Mouse (Mus musculus): ENCODE data around the gene St6galnac3. TPM values are rescaled to one million over a fixed set of nuclear protein-coding genes. Genes with fewer than 3 reads are reported as not detected.

Gene St6galnac3
- polyA plus RNA-seq, 1 experiment from 2014 or later = 41.4 TPM

DNA sequence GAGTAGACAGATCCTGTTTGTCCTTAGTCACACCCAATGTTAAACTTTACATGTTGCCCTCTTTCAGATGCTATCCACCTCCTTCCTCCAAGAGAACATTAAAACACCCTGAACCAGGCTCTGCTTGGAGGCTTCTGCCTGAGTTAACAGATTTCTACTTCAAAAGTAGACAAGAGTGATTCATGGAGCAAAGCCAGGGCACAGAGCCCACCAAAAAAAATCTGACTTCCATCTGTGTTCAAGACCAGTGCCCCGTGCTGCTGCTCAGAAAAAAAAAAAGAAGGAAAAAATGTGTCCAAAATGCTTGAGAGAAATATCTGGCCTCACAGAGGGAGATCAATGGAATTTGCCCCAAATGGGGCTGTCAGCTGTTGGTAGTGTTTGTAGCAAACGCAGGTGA is 186.6 kb downstream of the St6galnac3 start:
- DNase-seq (ENCODE audit: low spot score) (no peak), ATAC-seq (ENCODE audit: insufficient read depth, low FRiP score, low TSS enrichment) (no peak)
- WGBS = 62% methylated on average over 2 of the region's 2 CpGs
- Histone ChIP-seq H3K9ac (ENCODE audit: low read length) (no peak overlapping the region), H3K36me3 (ENCODE audit: control insufficient read depth, insufficient read depth, low read length) (no peaks in the 10 kb centered on the region), H3K27ac (ENCODE audit: low read depth, low read length) (no peak overlapping the region), H3K27me3 (ENCODE audit: control insufficient read depth, insufficient read depth, low read length) (no peaks in the 10 kb centered on the region), H3K9me3 (ENCODE audit: control insufficient read depth, low read length) (no peaks in the 10 kb centered on the region), H3K4me1 (ENCODE audit: control insufficient read depth, insufficient read depth, low read length) (no peaks in the 10 kb centered on the region), H3K4me2 (ENCODE audit: low read depth) (no peak overlapping the region), H3K4me3 (ENCODE audit: low read depth, low read length) (no peak overlapping the region)

DNA sequence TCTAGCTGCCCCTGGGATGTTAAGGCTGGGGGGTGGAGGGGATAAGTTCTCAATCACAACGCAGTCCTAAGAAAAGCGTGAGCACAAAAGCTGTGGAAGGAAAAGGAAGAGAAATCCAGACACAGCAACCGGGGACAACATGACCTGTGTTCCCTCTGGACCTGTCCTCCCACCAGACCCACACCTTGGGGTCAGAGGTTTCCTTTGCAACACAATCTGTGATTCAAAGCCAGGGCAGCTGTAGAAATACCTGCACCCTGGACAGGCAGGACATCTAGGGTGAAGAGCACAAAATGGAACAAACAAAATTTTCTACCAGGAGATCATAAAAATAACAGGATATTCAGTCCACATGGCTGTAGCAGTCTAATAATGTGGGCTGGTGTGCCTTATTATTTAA is 187.5 kb downstream of the St6galnac3 start:
- H3K4me1 ChIP-seq (ENCODE audit: control insufficient read depth, insufficient read depth, low read length) = no peaks in the 10 kb centered on the region
- no peak for DNase-seq (ENCODE audit: low spot score)
- H3K36me3 ChIP-seq (ENCODE audit: control insufficient read depth, insufficient read depth, low read length) = no peaks in the 10 kb centered on the region
- H3K9ac ChIP-seq (ENCODE audit: low read length) = no peak overlapping the region
- no peak overlapping the region for H3K27ac ChIP-seq (ENCODE audit: low read depth, low read length)
- no peak overlapping the region for H3K4me3 ChIP-seq (ENCODE audit: low read depth, low read length)
- no peak for ATAC-seq (ENCODE audit: insufficient read depth, low FRiP score, low TSS enrichment)
- 84% methylated on average over 3 of the region's 3 CpGs for WGBS
- H3K27me3 ChIP-seq (ENCODE audit: control insufficient read depth, insufficient read depth, low read length) = no peaks in the 10 kb centered on the region
- H3K4me2 ChIP-seq (ENCODE audit: low read depth) = no peak overlapping the region
- H3K9me3 ChIP-seq (ENCODE audit: control insufficient read depth, low read length) = no peaks in the 10 kb centered on the region

DNA sequence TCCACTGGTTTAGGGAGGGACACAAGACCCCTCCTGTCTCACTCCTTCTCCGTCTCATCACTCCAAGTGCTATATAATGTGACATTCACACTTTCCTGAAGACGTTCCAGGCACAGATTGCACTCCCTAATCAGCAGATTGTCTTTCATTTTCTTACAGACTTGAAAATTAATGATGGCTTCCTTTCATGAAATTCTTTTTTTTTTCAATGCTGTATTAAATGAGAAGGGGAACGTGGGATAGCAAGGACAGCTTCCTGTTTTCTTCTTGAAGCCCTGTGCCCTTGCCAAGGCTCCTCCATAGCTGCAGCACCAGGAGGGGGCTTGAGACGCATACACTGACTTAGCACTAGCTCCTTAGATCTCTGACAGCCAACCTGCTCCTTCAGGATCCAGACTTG is 188.7 kb downstream of the St6galnac3 start:
- H3K4me3 ChIP-seq (ENCODE audit: low read depth, low read length) = no peak overlapping the region
- H3K9ac ChIP-seq (ENCODE audit: low read length) = no peak overlapping the region
- no peak overlapping the region for H3K4me2 ChIP-seq (ENCODE audit: low read depth)
- H3K27me3 ChIP-seq (ENCODE audit: control insufficient read depth, insufficient read depth, low read length) = no peaks in the 10 kb centered on the region
- H3K27ac ChIP-seq (ENCODE audit: low read depth, low read length) = no peak overlapping the region
- DNase-seq (ENCODE audit: low spot score) (no peak), ATAC-seq (ENCODE audit: insufficient read depth, low FRiP score, low TSS enrichment) (no peak)
- no peaks in the 10 kb centered on the region for H3K36me3 ChIP-seq (ENCODE audit: control insufficient read depth, insufficient read depth, low read length)
- H3K9me3 ChIP-seq (ENCODE audit: control insufficient read depth, low read length) = no peaks in the 10 kb centered on the region
- 85% methylated on average over 4 of the region's 4 CpGs for WGBS
- no peaks in the 10 kb centered on the region for H3K4me1 ChIP-seq (ENCODE audit: control insufficient read depth, insufficient read depth, low read length)

DNA sequence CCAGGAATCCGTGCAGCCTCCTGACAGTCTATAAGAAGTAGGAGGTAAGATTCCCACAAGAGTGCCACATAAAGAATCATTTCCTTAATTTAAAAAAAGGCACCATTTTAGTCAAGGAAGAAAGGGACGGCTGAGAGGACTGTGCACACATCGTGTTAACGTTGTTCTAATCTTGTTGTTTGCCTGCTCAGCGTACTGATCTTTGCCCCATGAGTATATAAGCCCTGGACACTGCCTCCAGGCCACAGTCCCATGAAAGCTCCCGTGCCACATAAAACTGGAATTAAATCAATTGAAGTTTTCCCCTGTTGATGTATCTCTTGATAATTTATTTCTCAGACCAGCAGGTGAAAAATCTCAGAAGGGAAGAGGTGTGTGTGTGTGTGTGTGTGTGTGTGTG is 195.8 kb downstream of the St6galnac3 start:
- Histone ChIP-seq H3K9ac (ENCODE audit: low read length) (no peak overlapping the region), H3K9me3 (ENCODE audit: control insufficient read depth, low read length) (no peaks in the 10 kb centered on the region), H3K27ac (ENCODE audit: low read depth, low read length) (no peak overlapping the region), H3K4me3 (ENCODE audit: low read depth, low read length) (no peak overlapping the region), H3K27me3 (ENCODE audit: control insufficient read depth, insufficient read depth, low read length) (no peaks in the 10 kb centered on the region), H3K36me3 (ENCODE audit: control insufficient read depth, insufficient read depth, low read length) (no peaks in the 10 kb centered on the region), H3K4me2 (ENCODE audit: low read depth) (no peak overlapping the region), H3K4me1 (ENCODE audit: control insufficient read depth, insufficient read depth, low read length) (peaks cover 6% of the 10 kb centered on the region)
- 91% methylated on average over 6 of the region's 6 CpGs for WGBS
- DNase-seq (ENCODE audit: low spot score) = no peak
- no peak for ATAC-seq (ENCODE audit: insufficient read depth, low FRiP score, low TSS enrichment)

DNA sequence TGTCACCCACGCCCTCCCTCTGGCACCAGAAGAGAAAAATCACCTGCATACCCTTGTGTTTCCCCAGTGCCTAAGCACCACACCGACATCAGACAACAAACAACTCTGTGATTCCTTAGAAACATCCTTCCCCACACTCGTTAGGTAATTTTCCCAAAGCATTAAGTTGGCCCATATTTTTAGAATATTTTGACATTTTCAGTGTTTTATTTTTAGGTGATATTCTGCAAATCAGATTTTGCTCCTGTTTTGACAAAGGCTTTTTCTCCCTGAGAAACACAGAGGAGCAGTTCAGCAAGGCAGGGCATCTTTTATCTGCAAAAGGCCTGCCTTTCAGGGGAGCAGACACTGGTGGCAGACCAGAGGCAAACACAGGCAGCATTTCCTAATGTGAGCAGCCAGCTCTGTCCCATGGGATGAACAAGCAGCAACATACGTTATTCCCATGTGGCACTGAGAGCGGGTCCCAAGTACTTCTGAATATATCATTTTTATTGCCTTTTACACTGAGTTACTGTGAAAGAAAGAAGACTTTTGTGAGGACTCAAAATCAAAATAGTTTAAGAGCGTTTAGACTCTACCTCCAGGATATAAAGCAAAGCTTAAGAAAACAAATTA is 199.7 kb downstream of the St6galnac3 start:
- no peak overlapping the region for H3K4me3 ChIP-seq (ENCODE audit: low read depth, low read length)
- no peak for DNase-seq (ENCODE audit: low spot score)
- 65% methylated on average over 6 of the region's 6 CpGs for WGBS

DNA sequence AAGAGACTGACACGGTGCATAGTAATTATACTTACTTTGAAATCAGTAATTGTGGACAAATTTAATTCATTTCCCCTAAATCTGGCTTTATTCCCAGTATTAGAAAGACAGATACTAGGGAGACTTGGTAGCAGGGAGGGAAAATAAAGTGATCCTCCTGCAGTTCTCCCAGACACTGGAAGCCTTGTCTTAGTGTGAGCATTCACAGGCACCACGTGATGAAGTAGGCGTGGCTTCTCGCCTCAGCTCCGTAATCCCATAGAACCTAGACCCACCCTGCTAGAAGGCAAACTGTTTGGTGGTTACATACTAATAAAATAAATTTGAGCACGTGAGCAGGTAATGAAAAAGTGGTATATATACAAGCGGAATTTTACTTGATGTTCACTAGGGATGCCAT is 208.1 kb downstream of the St6galnac3 start:
- no peak for ATAC-seq (ENCODE audit: insufficient read depth, low FRiP score, low TSS enrichment)
- WGBS = 79% methylated on average over 7 of the region's 7 CpGs
- H3K9ac ChIP-seq (ENCODE audit: low read length) = no peak overlapping the region
- no peak for DNase-seq (ENCODE audit: low spot score)
- H3K27ac ChIP-seq (ENCODE audit: low read depth, low read length) = no peak overlapping the region
- no peak overlapping the region for H3K4me2 ChIP-seq (ENCODE audit: low read depth)
- H3K4me1 ChIP-seq (ENCODE audit: control insufficient read depth, insufficient read depth, low read length) = no peaks in the 10 kb centered on the region
- H3K27me3 ChIP-seq (ENCODE audit: control insufficient read depth, insufficient read depth, low read length) = no peaks in the 10 kb centered on the region
- H3K9me3 ChIP-seq (ENCODE audit: control insufficient read depth, low read length) = peaks cover 3% of the 10 kb centered on the region; the same call in 1 of the 2 replicates
- H3K36me3 ChIP-seq (ENCODE audit: control insufficient read depth, insufficient read depth, low read length) = no peaks in the 10 kb centered on the region
- no peak overlapping the region for H3K4me3 ChIP-seq (ENCODE audit: low read depth, low read length)

More for the DNA sequence above, 199.7 kb downstream of the St6galnac3 start:
- Histone ChIP-seq H3K4me2 (ENCODE audit: low read depth) (no peak overlapping the region), H3K9me3 (ENCODE audit: control insufficient read depth, low read length) (no peaks in the 10 kb centered on the region), H3K27me3 (ENCODE audit: control insufficient read depth, insufficient read depth, low read length) (no peaks in the 10 kb centered on the region), H3K36me3 (ENCODE audit: control insufficient read depth, insufficient read depth, low read length) (no peaks in the 10 kb centered on the region), H3K9ac (ENCODE audit: low read length) (no peak overlapping the region), H3K4me1 (ENCODE audit: control insufficient read depth, insufficient read depth, low read length) (peaks cover 6% of the 10 kb centered on the region), H3K27ac (ENCODE audit: low read depth, low read length) (no peak overlapping the region)
- no peak for ATAC-seq (ENCODE audit: insufficient read depth, low FRiP score, low TSS enrichment)

DNA sequence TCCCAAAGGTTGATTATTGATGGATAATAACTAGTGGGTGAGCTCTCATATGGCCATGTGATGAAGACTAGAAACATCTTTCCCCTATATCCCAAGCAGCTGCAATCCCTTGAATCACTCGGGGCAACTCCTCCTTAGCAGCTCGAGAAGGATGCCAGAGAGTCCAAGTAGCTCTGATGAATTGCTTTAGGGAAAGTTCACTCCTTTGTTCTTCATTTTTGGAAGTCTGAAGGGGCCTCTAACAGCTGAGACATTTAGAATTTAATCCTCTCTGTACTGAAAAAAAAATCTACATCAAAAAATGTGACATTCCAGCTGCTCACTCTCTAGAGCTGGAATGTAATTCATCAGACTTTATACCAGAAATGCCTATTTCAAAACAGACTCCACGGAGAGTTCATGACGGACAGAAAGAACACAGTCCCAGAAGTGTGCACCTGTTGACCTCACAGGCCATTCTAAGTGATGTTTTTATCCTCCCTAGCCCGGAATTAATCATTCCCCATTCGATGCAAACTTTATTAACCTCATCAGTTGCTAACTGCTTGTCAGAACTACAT is 211.4 kb downstream of the St6galnac3 start:
- Histone ChIP-seq H3K9ac (ENCODE audit: low read length) (no peak overlapping the region), H3K4me1 (ENCODE audit: control insufficient read depth, insufficient read depth, low read length) (no peaks in the 10 kb centered on the region), H3K27me3 (ENCODE audit: control insufficient read depth, insufficient read depth, low read length) (no peaks in the 10 kb centered on the region), H3K9me3 (ENCODE audit: control insufficient read depth, low read length) (0 out of 2 replicates have a peak, but pooled peaks cover 1% of the 10 kb centered on the region), H3K4me3 (ENCODE audit: low read depth, low read length) (no peak overlapping the region), H3K36me3 (ENCODE audit: control insufficient read depth, insufficient read depth, low read length) (no peaks in the 10 kb centered on the region), H3K27ac (ENCODE audit: low read depth, low read length) (no peak overlapping the region), H3K4me2 (ENCODE audit: low read depth) (no peak overlapping the region)
- DNase-seq (ENCODE audit: low spot score) (no peak), ATAC-seq (ENCODE audit: insufficient read depth, low FRiP score, low TSS enrichment) (no peak)
- WGBS = 74% methylated on average over 6 of the region's 6 CpGs

DNA sequence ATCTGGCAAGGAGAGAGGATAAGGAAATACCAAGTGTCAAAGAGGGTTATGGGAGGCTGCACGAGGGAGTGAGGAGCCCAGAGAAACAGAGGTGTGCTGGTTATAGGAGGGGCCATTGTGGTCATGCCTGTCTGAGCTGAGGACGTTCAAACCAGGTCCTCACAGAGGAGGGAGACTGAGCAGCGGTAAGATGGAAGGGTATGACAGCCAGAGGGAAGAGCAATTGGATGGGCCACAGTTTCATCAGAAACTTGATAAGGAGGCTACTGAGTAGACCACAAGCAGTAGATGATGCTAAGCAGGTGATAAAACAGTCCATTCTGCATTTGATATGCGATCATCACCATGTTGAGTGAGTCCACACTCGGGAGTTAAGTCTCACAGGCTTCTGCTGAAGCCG is 212.4 kb downstream of the St6galnac3 start:
- DNase-seq (ENCODE audit: low spot score) = no peak
- H3K4me2 ChIP-seq (ENCODE audit: low read depth) = no peak overlapping the region
- no peaks in the 10 kb centered on the region for H3K4me1 ChIP-seq (ENCODE audit: control insufficient read depth, insufficient read depth, low read length)
- no peak overlapping the region for H3K9ac ChIP-seq (ENCODE audit: low read length)
- no peaks in the 10 kb centered on the region for H3K36me3 ChIP-seq (ENCODE audit: control insufficient read depth, insufficient read depth, low read length)
- no peak for ATAC-seq (ENCODE audit: insufficient read depth, low FRiP score, low TSS enrichment)
- 83% methylated on average over 6 of the region's 6 CpGs for WGBS
- H3K27ac ChIP-seq (ENCODE audit: low read depth, low read length) = no peak overlapping the region
- no peak overlapping the region for H3K4me3 ChIP-seq (ENCODE audit: low read depth, low read length)
- no peaks in the 10 kb centered on the region for H3K27me3 ChIP-seq (ENCODE audit: control insufficient read depth, insufficient read depth, low read length)
- H3K9me3 ChIP-seq (ENCODE audit: control insufficient read depth, low read length) = no peaks in the 10 kb centered on the region

DNA sequence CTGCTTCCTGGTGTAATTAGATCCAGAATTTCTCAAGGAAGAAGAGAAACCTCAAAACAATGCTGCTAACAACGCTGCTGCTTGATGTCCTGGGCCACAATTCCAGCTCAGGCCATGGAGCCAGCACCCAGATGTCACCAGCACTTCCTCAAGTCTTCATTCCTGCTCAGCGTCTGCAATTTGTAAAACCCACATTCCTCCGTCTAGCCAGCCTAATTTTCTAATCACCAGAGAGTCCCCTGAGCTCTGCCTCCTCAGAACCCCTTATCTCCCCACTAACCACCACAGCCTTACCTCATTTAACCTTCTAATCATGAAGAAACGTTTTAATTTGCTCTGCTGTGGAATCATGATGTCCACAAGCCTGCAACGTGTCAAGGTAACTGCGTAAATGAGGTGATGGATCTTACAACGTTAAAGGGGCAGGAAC is 213.8 kb downstream of the St6galnac3 start:
- H3K36me3 ChIP-seq (ENCODE audit: control insufficient read depth, insufficient read depth, low read length) = no peaks in the 10 kb centered on the region
- ATAC-seq (ENCODE audit: insufficient read depth, low FRiP score, low TSS enrichment) (no peak), DNase-seq (ENCODE audit: low spot score) (no peak)
- H3K9me3 ChIP-seq (ENCODE audit: control insufficient read depth, low read length) = no peaks in the 10 kb centered on the region
- no peaks in the 10 kb centered on the region for H3K27me3 ChIP-seq (ENCODE audit: control insufficient read depth, insufficient read depth, low read length)
- no peak overlapping the region for H3K27ac ChIP-seq (ENCODE audit: low read depth, low read length)
- H3K4me1 ChIP-seq (ENCODE audit: control insufficient read depth, insufficient read depth, low read length) = no peaks in the 10 kb centered on the region
- no peak overlapping the region for H3K9ac ChIP-seq (ENCODE audit: low read length)
- no peak overlapping the region for H3K4me3 ChIP-seq (ENCODE audit: low read depth, low read length)
- no peak overlapping the region for H3K4me2 ChIP-seq (ENCODE audit: low read depth)
- WGBS = 66% methylated on average over 7 of the region's 7 CpGs
